Mouse (Mus musculus): Measurements from ENCODE around the gene Hist1h3g.
A peak's percentile ranks its signal among the peaks of the same experiment; 100 is the strongest.
"Not testable (repeated sequence)": the region's sequence is repeated elsewhere in the genome, so short reads cannot be mapped to it uniquely, and the experiment has no call there.

The Hist1h3g gene

GRCm38 (mm10) chr13:23534368-23535131 is 672 bp upstream of the Hist1h3g start:
- peak; percentile 26 to 34 for DNase-seq (ENCODE audit: low spot score in 2 of 2)

- no peak for DNase-seq (ENCODE audit: low spot score in 2 of 2)
These were observed 1.0 kb downstream of the Hist1h3g start for GRCm38 (mm10) chr13:23536076-23536822.

- no peak for DNase-seq (ENCODE audit: low spot score in 2 of 2)
These were observed 1.9 kb downstream of the Hist1h3g start for GRCm38 (mm10) chr13:23537006-23537710.

- DNase-seq (ENCODE audit: low spot score in 2 of 2): no peak
These were observed 3.0 kb downstream of the Hist1h3g start for GRCm38 (mm10) chr13:23538249-23538648.

GRCm38 (mm10) chr13:23539821-23540220 is 4.6 kb downstream of the Hist1h3g start:
- DNase-seq (ENCODE audit: low spot score in 2 of 2): not testable (repeated sequence)

DNA sequence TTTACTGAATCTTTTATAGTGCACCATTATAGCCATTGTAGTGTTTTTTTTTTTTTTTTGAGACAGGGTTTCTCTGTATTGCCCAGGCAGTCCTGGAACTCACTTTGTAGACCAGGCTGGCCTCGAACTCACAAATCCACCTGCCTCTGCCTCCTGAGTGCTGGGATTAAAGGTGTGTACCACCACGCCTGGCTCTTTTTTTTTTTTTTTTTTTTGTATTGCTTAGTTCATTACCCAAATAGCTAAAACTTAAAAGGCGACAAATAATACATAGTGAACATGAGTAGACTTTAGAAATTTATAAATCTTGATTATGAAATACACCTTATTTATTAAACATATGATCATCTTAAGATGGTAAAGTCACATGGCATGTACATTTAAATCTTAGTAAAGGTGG is 6.3 kb downstream of the Hist1h3g start:
- no peak for DNase-seq (ENCODE audit: low spot score in 2 of 2)

DNA sequence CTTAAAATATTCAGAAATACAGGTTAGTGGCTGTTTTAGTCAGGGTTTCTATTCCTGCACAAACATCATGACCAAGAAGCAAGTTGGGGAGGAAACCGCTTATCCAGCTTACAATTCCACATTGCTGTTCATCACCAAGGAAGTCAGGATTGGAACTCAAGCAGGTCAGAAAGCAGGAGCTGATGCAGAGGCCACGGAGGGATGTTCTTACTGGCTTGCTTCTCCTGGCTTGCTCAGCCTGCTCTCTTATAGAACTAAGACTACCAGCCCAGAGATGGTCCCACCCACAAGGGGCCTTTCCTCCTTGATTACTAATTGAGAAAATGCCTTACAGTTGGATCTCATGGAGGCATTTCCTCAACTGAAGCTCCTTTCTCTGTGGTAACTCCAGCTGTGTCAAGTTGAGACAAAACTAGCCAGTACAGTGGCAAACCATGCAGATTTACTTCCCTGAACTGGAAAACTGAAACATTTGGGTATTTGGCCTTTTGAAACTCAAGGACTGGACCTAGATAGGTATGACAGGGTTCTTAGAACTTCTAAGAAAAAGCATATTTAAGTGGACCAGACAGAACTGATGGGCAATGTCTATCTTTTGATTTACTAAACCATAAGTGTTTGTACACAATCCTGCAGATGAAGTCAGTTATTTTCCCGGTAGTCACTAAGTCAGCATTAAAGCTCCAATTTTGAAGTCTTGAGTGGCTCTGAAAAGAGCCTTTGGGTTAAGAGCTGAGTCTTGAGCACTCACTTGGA is 7.2 kb downstream of the Hist1h3g start:
- not testable (repeated sequence) for DNase-seq (ENCODE audit: low spot score in 2 of 2)

- DNase-seq (ENCODE audit: low spot score in 2 of 2): peak; percentile 72 to 79
These were observed 7.9 kb downstream of the Hist1h3g start, which contains the start of gene Hist1h2bh for GRCm38 (mm10) chr13:23542999-23543607. Gene Hist1h2bh, minus strand, starts transcription at chr13:23543392.

GRCm38 (mm10) chr13:23543965-23544786 is 9.0 kb downstream of the Hist1h3g start, which contains the start of gene Hist1h3f:
Gene Hist1h3f, plus strand, starts transcription at chr13:23544052.
- peak; percentile 75 to 80 for DNase-seq (ENCODE audit: low spot score in 2 of 2)

GRCm38 (mm10) chr13:23544787-23545120 is 9.5 kb downstream of the Hist1h3g start:
- peak in 1 of 2 experiments; percentile 42 for DNase-seq (ENCODE audit: low spot score in 2 of 2)

GRCm38 (mm10) chr13:23546694-23547093 is 11.5 kb downstream of the Hist1h3g start:
- DNase-seq (ENCODE audit: low spot score in 2 of 2): no peak

DNA sequence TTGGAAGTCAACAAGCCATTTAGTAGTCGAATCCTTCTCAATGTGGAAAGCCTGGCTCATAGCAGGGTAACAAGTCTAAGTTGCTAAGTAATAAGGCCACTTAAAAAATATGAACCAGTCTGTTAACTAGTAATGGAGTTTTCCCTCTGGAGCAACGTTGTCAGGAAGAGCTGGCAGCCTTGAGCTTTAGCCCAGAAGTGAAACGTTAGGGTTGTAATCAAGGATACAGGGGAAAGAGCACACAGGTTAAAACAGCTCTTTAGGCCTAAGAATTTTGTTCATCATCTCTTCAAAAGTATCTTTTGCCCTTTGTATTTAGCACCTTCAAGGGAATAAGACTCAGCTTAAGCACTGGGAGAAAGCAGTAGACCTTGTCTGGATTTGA is 15.5 kb downstream of the Hist1h3g start:
- DNase-seq (ENCODE audit: low spot score in 2 of 2): no peak

DNA sequence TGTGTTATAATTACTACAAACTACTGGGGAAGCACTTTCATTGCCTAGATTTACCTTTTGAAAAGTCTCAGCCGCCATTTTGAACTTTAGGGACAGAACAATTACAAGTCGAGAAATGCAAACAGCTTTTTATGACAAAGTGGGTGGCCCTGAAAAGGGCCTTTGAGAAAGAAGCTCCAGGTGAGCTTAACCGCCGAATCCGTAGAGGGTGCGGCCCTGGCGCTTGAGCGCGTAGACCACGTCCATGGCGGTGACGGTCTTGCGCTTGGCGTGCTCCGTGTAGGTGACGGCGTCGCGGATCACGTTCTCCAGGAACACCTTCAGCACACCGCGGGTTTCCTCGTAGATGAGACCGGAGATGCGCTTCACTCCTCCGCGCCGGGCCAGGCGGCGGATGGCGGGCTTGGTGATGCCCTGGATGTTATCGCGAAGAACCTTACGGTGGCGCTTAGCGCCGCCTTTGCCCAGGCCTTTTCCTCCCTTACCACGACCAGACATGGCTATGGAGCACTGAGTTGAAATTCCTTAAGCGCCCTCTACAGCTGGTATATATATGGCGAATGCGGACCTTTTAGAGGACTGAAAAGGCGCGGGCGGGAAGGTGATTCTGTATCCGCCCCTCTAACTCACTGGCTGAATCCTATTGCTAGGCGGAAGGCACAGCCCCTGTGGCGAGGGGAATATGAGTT is 16.1 kb downstream of the Hist1h3g start, which contains the start of gene Hist1h4f:
Gene Hist1h4f (minus strand): TSS at position 503 of the 689 bp plus-strand sequence.
- DNase-seq (ENCODE audit: low spot score in 2 of 2): peak; percentile 93 to 94

GRCm38 (mm10) chr13:23551931-23552914 is 17.0 kb downstream of the Hist1h3g start:
- no peak for DNase-seq (ENCODE audit: low spot score in 2 of 2)

- DNase-seq (ENCODE audit: low spot score in 2 of 2): no peak
These were observed 17.7 kb downstream of the Hist1h3g start, which contains the start of gene Hist1h1d for GRCm38 (mm10) chr13:23552962-23553361. Gene Hist1h1d, plus strand, starts transcription at chr13:23553262.

GRCm38 (mm10) chr13:23554393-23554792 is 19.2 kb downstream of the Hist1h3g start:
- DNase-seq (ENCODE audit: low spot score in 2 of 2): no peak

- DNase-seq (ENCODE audit: low spot score in 2 of 2): peak; percentile 80 to 86
These were observed 20.0 kb downstream of the Hist1h3g start for GRCm38 (mm10) chr13:23554925-23555838.

All from right cerebral cortex, adult 2 months (tissue).